Mouse (Mus musculus): Measurements from ENCODE around the gene Iqgap1. TPM values are rescaled to one million over a fixed set of nuclear protein-coding genes. Genes with fewer than 3 reads are reported as not detected.

Iqgap1 gene
- polyA plus RNA-seq, 2 experiments: 5.5 to 11.2 TPM

- Histone ChIP-seq H3K27me3 (ENCODE audit: control insufficient read depth, insufficient read depth, low read length) (no peaks in the 10 kb centered on the region), H3K36me3 (replicated peaks; ENCODE audit: control insufficient read depth, insufficient read depth, low read depth) (no peaks in the 10 kb centered on the region), H3K4me3 (ENCODE audit: insufficient read depth in 1 of 2, low read depth in 2 of 2, low read length in 2 of 2) (no peak overlapping the region), H3K9me3 (ENCODE audit: control insufficient read depth, low read length) (no peaks in the 10 kb centered on the region), H3K4me1 (replicated peaks; ENCODE audit: control insufficient read depth in 2 of 2, insufficient read depth in 2 of 2, low read length in 1 of 2) (peaks cover 11 to 17% of the 10 kb centered on the region in 2 experiments), H3K4me2 (ENCODE audit: low read depth) (no peak overlapping the region), H3K9ac (replicated peaks) (no peak overlapping the region), H3K27ac (no peak overlapping the region)
- TF ChIP-seq CTCF (IDR thresholded peaks at IDR 0.05; ENCODE audit: low read depth) (no peak), EP300 (IDR thresholded peaks at IDR 0.05; ENCODE audit: low read depth) (no peak)
- WGBS (ENCODE audit: insufficient replicate concordance): 79% methylated on average over 9 of the region's 9 CpGs
- DNase-seq (ENCODE audit: low read depth in 3 of 3, low spot score in 3 of 3) (no peak), ATAC-seq (ENCODE audit: insufficient read depth) (no peak)
These were observed 133.3 kb downstream of the Iqgap1 start for GRCm38 (mm10) chr7:80692472-80692871.

GRCm38 (mm10) chr7:80691131-80691530 is 134.6 kb downstream of the Iqgap1 start:
- peaks cover 3 to 13% of the 10 kb centered on the region in 2 experiments for H3K4me1 ChIP-seq (replicated peaks; ENCODE audit: control insufficient read depth in 2 of 2, insufficient read depth in 2 of 2, low read length in 1 of 2)
- no peak overlapping the region for H3K4me2 ChIP-seq (ENCODE audit: low read depth)
- no peaks in the 10 kb centered on the region for H3K27me3 ChIP-seq (ENCODE audit: control insufficient read depth, insufficient read depth, low read length)
- TF ChIP-seq CTCF (IDR thresholded peaks at IDR 0.05; ENCODE audit: low read depth): no peak
- no peak for TF ChIP-seq EP300 (IDR thresholded peaks at IDR 0.05; ENCODE audit: low read depth)
- DNase-seq (ENCODE audit: low read depth in 3 of 3, low spot score in 3 of 3) (no peak), ATAC-seq (ENCODE audit: insufficient read depth) (no peak)
- no peak overlapping the region for H3K4me3 ChIP-seq (ENCODE audit: insufficient read depth in 1 of 2, low read depth in 2 of 2, low read length in 2 of 2)
- H3K9me3 ChIP-seq (ENCODE audit: control insufficient read depth, low read length): no peaks in the 10 kb centered on the region
- WGBS (ENCODE audit: insufficient replicate concordance): 71% methylated on average over 6 of the region's 6 CpGs
- H3K36me3 ChIP-seq (replicated peaks; ENCODE audit: control insufficient read depth, insufficient read depth, low read depth): no peaks in the 10 kb centered on the region
- H3K9ac ChIP-seq (replicated peaks): no peak overlapping the region
- H3K27ac ChIP-seq: no peak overlapping the region

- H3K27me3 ChIP-seq (ENCODE audit: control insufficient read depth, insufficient read depth, low read length): no peaks in the 10 kb centered on the region
- DNase-seq (ENCODE audit: low read depth in 3 of 3, low spot score in 3 of 3) (no peak), ATAC-seq (ENCODE audit: insufficient read depth) (no peak)
- peaks cover 3 to 21% of the 10 kb centered on the region in 2 experiments for H3K4me1 ChIP-seq (replicated peaks; ENCODE audit: control insufficient read depth in 2 of 2, insufficient read depth in 2 of 2, low read length in 1 of 2)
- peak overlapping the region; percentile 64 to 83 for H3K4me3 ChIP-seq (ENCODE audit: insufficient read depth in 1 of 2, low read depth in 2 of 2, low read length in 2 of 2)
- peak overlapping the region; percentile 79 for H3K9ac ChIP-seq (replicated peaks)
- H3K36me3 ChIP-seq (replicated peaks; ENCODE audit: control insufficient read depth, insufficient read depth, low read depth): no peaks in the 10 kb centered on the region
- peak overlapping the region; percentile 53 for H3K27ac ChIP-seq
- TF ChIP-seq CTCF (IDR thresholded peaks at IDR 0.05; ENCODE audit: low read depth) (no peak), EP300 (IDR thresholded peaks at IDR 0.05; ENCODE audit: low read depth) (no peak)
- H3K4me2 ChIP-seq (ENCODE audit: low read depth): peak overlapping the region; percentile 100
- 31% methylated on average over 10 of the region's 10 CpGs for WGBS (ENCODE audit: insufficient replicate concordance)
- H3K9me3 ChIP-seq (ENCODE audit: control insufficient read depth, low read length): no peaks in the 10 kb centered on the region
These were observed 136.6 kb downstream of the Iqgap1 start for GRCm38 (mm10) chr7:80689221-80689591.

GRCm38 (mm10) chr7:80688556-80689220 is 137.1 kb downstream of the Iqgap1 start, which contains the start of gene Crtc3:
Gene Crtc3, minus strand, starts transcription at chr7:80688877.
- peak; percentile 87 for ATAC-seq (ENCODE audit: insufficient read depth)

GRCm38 (mm10) chr7:80687721-80688555 is 137.8 kb downstream of the Iqgap1 start:
- Histone ChIP-seq H3K4me2 (ENCODE audit: low read depth) (peak overlapping the region; percentile 100), H3K27ac (peak overlapping the region; percentile 5), H3K36me3 (replicated peaks; ENCODE audit: control insufficient read depth, insufficient read depth, low read depth) (no peaks in the 10 kb centered on the region), H3K4me1 (replicated peaks; ENCODE audit: control insufficient read depth in 2 of 2, insufficient read depth in 2 of 2, low read length in 1 of 2) (peaks cover 3 to 21% of the 10 kb centered on the region in 2 experiments), H3K9ac (replicated peaks) (peak overlapping the region; percentile 79), H3K9me3 (ENCODE audit: control insufficient read depth, low read length) (no peaks in the 10 kb centered on the region), H3K4me3 (ENCODE audit: insufficient read depth in 1 of 2, low read depth in 2 of 2, low read length in 2 of 2) (peak overlapping the region; percentile 64 to 77), H3K27me3 (ENCODE audit: control insufficient read depth, insufficient read depth, low read length) (no peaks in the 10 kb centered on the region)
- peak; percentile 27 for ATAC-seq (ENCODE audit: insufficient read depth)
- TF ChIP-seq EP300 (IDR thresholded peaks at IDR 0.05; ENCODE audit: low read depth) (no peak), CTCF (IDR thresholded peaks at IDR 0.05; ENCODE audit: low read depth) (peak; percentile 35)
- no peak for DNase-seq (ENCODE audit: low read depth in 3 of 3, low spot score in 3 of 3)
- WGBS (ENCODE audit: insufficient replicate concordance): 2% methylated on average over 69 of the region's 69 CpGs

More at GRCm38 (mm10) chr7:80688556-80689220, 137.1 kb downstream of the Iqgap1 start, which contains the start of gene Crtc3:
- H3K4me1 ChIP-seq (replicated peaks; ENCODE audit: control insufficient read depth in 2 of 2, insufficient read depth in 2 of 2, low read length in 1 of 2): peaks cover 3 to 21% of the 10 kb centered on the region in 2 experiments
- under 1% methylated on average over 83 of the region's 83 CpGs for WGBS (ENCODE audit: insufficient replicate concordance)
- no peaks in the 10 kb centered on the region for H3K9me3 ChIP-seq (ENCODE audit: control insufficient read depth, low read length)
- peak in 2 of 3 experiments; percentile 47 to 51 for DNase-seq (ENCODE audit: low read depth in 3 of 3, low spot score in 3 of 3)
- H3K36me3 ChIP-seq (replicated peaks; ENCODE audit: control insufficient read depth, insufficient read depth, low read depth): no peaks in the 10 kb centered on the region
- H3K4me3 ChIP-seq (ENCODE audit: insufficient read depth in 1 of 2, low read depth in 2 of 2, low read length in 2 of 2): peak within 1 kb of the TSS; percentile 64 to 83
- H3K4me2 ChIP-seq (ENCODE audit: low read depth): peak within 1 kb of the TSS; percentile 100
- no peaks in the 10 kb centered on the region for H3K27me3 ChIP-seq (ENCODE audit: control insufficient read depth, insufficient read depth, low read length)
- peak within 1 kb of the TSS; percentile 53 for H3K27ac ChIP-seq
- H3K9ac ChIP-seq (replicated peaks): peak within 1 kb of the TSS; percentile 79
- TF ChIP-seq EP300 (IDR thresholded peaks at IDR 0.05; ENCODE audit: low read depth) (no peak), CTCF (IDR thresholded peaks at IDR 0.05; ENCODE audit: low read depth) (no peak)

All from liver, embryonic 14.5 days (tissue).